Mouse (Mus musculus): ENCODE data around the gene Rap2c.

Gene Rap2c

DNA sequence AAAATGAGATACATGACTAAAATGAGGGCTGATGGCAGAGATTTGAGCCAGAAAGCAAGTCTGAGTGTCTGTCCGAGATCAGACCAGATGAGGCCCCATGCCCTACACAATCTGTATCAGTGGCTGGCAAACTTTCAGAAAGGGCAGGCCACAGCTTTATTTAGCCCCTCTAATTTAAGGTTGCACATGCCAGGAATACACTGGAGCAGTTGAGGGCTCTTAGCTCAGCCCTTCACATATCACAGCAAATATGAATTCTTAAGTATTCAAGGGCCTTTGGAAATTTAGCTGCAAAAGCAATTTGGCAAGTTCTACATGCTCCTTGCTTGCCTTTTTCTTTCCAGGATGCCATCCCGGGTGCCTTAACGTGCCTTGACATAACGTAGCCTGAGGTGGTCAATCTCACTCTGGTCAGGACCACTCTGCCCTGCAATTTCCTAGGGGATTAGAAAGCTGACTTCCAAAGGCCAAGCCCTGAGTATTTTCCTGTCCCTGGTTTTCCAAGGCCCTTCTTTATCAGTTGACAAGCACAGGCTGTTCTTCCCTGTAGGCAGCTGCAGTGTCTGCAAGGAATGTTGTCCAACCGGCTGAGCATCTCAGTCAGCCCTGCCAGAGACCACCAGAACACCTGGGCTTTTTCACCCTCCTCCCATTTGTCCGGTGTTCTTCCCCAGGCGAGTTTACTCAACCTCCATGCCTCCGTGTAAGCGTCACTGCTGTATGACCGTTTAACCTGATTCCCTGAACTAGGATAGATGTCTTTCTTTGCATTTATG is 49.5 kb downstream of the Rap2c start:
- no peak for DNase-seq (ENCODE audit: low spot score in 2 of 2)

DNA sequence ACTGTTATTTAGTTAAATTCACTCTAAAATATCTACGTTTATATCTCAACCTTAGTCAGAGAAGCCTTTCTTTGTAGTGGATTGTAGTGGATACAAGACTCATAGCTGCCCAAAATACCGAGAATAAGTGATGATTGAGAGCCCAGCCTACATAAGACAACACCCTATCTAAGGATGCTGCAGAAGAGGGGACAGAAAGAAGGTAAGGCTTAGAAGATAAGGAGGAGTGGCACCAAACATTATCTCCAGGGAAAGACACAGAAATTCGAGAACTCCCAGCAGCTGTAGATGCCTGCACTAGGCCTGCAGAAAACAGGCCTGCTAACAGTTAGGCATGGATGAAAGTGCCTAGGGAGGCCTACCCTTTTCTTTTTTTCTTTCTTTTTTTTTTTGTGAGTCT is 52.7 kb downstream of the Rap2c start:
- DNase-seq (ENCODE audit: low spot score in 2 of 2) = no peak

DNA sequence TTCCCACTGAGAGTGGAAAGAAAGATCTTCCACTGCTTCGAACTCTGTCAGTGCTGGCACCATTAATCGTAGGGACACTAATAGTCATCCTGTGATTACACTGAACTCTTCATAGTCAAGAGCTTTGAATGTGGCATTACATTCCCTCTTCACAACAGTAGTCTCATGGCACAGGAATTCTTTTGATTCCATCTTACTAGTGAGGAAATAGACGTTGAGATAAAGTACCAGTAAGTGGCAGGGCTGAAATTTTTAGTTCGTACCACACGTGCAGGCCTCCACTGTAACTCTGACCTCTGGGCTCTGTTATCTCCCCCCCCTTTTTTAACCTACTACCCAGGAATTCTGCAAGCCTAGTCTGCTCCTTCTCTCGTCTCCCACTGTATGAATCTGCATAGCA is 54.9 kb downstream of the Rap2c start:
- no peak for DNase-seq (ENCODE audit: low spot score in 2 of 2)
